Mouse (Mus musculus): Measurements from ENCODE around the gene Gm10358.

DNA sequence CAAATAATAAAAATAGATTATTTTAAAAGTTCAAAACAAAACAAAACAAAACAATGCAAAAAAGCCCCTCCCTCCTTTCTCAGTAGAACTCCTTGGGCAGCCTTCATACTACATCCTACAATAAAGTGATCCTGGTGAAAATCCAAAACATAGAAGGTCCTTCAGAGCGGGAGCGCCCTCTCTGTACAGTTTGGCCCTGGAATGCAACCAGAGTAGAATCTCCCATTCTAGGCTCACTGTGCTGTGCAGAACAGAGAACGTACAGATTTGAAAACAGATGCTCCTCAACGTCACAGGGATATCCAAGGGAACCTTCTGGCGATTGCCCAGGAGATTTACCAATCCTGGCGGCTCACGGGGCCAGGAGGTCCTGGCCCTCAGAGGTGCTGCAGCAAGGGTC is 42.0 kb upstream of the Gm10358 start, which contains the start of gene Iqcm:
- TF ChIP-seq GATA1 (IDR thresholded peaks at IDR 0.05; ENCODE audit: borderline replicate concordance, low read length) (no peak), FLI1 (IDR thresholded peaks at IDR 0.05; ENCODE audit: low read length) (no peak)

Measured in megakaryocyte, embryonic 14.5 days (primary cell).